Mouse (Mus musculus): ENCODE data around the gene Tns1.
A peak's percentile ranks its signal among the peaks of the same experiment; 100 is the strongest.

GRCm38 (mm10) chr1:73998925-73999375, 125.3 kb downstream of the Tns1 start:
- TF ChIP-seq CTCF (IDR thresholded peaks at IDR 0.05) (no peak), POLR2A (IDR thresholded peaks at IDR 0.05; ENCODE audit: insufficient read depth, low read depth, low read length) (no peak), EP300 (IDR thresholded peaks at IDR 0.05; ENCODE audit: insufficient read depth, low read depth, low read length) (peak; percentile 30; the same call in 1 of the 2 replicates)

All from heart, adult 2 months (tissue).